Mouse (Mus musculus) spleen, adult 12 weeks (tissue): ENCODE data around the gene Cda.
A peak's percentile ranks its signal among the peaks of the same experiment; 100 is the strongest.
"Not testable (repeated sequence)": the region's sequence is repeated elsewhere in the genome, so short reads cannot be mapped to it uniquely, and the experiment has no call there.

Source experiments
- DNase-seq: peaks from one replicate; pipeline ENCODE4 v3.0.0; 2022; ENCODE audit warnings: low spot score

The Cda gene

GRCm38 (mm10) chr4:138335036-138335435, 32.8 kb downstream of the Cda start:
- DNase-seq, result no peak

GRCm38 (mm10) chr4:138333135-138333534, 34.7 kb downstream of the Cda start:
- DNase-seq, result no peak

GRCm38 (mm10) chr4:138331647-138332046, 36.1 kb downstream of the Cda start:
- no peak for DNase-seq

GRCm38 (mm10) chr4:138330264-138330671, 37.5 kb downstream of the Cda start:
- DNase-seq, result no peak

- DNase-seq, result no peak
Observed at GRCm38 (mm10) chr4:138327891-138328470, 39.8 kb downstream of the Cda start.

- DNase-seq, result not testable (repeated sequence)
Observed at GRCm38 (mm10) chr4:138327155-138327554, 40.6 kb downstream of the Cda start.

GRCm38 (mm10) chr4:138326077-138326695, 41.6 kb downstream of the Cda start, which contains the start of gene Pink1:
Gene Pink1, minus strand, starts transcription at chr4:138326307.
- DNase-seq, result peak; percentile 85

- peak; percentile 92 for DNase-seq
Observed at GRCm38 (mm10) chr4:138325466-138326076, 42.2 kb downstream of the Cda start.

GRCm38 (mm10) chr4:138324451-138324850, 43.3 kb downstream of the Cda start:
- no peak for DNase-seq

- no peak for DNase-seq
Observed at GRCm38 (mm10) chr4:138323753-138324152, 44.0 kb downstream of the Cda start.

- DNase-seq, result no peak
Observed at GRCm38 (mm10) chr4:138322692-138323091, 45.1 kb downstream of the Cda start.

GRCm38 (mm10) chr4:138321488-138321887, 46.3 kb downstream of the Cda start:
- DNase-seq, result no peak

GRCm38 (mm10) chr4:138320711-138321110, 47.1 kb downstream of the Cda start:
- DNase-seq, result no peak

- DNase-seq, result peak; percentile 74
Observed at GRCm38 (mm10) chr4:138319508-138319907, 48.3 kb downstream of the Cda start.

- peak; percentile 35 for DNase-seq
Observed at GRCm38 (mm10) chr4:138318509-138319266, 49.1 kb downstream of the Cda start.

- no peak for DNase-seq
Observed at GRCm38 (mm10) chr4:138316369-138316768, 51.4 kb downstream of the Cda start.

GRCm38 (mm10) chr4:138315781-138316180, 52.0 kb downstream of the Cda start:
- DNase-seq, result no peak

GRCm38 (mm10) chr4:138313795-138314194, 54.0 kb downstream of the Cda start:
- no peak for DNase-seq

GRCm38 (mm10) chr4:138313021-138313420, 54.8 kb downstream of the Cda start:
- DNase-seq, result no peak

- no peak for DNase-seq
Observed at GRCm38 (mm10) chr4:138312105-138312504, 55.7 kb downstream of the Cda start.

GRCm38 (mm10) chr4:138311595-138311994, 56.2 kb downstream of the Cda start:
- DNase-seq, result no peak

- DNase-seq, result no peak
Observed at GRCm38 (mm10) chr4:138310311-138310910, 57.4 kb downstream of the Cda start.
